Mouse (Mus musculus): ENCODE results near the gene Rnf126.

GRCm38 (mm10) chr10:79717640-79718357 is 49.0 kb downstream of the Rnf126 start:
- no peak for TF ChIP-seq CTCF (IDR thresholded peaks at IDR 0.05; ENCODE audit: extremely low read depth, insufficient read depth, insufficient read length, insufficient replicate concordance)
- TF ChIP-seq POLR2A (IDR thresholded peaks at IDR 0.05; ENCODE audit: low read depth, low read length), result no peak

Measured in spleen, adult 2 months (tissue).